Mouse (Mus musculus) thymus, postnatal 10 days (tissue): ENCODE results near the gene Nfatc2ip.

ENCODE experiments used
- DNase-seq, 2 experiments: peaks; one replicate each; pipeline ENCODE4 v3.0.0; 2021; ENCODE audit warnings: low spot score in 2 of 2

The Nfatc2ip gene

DNA sequence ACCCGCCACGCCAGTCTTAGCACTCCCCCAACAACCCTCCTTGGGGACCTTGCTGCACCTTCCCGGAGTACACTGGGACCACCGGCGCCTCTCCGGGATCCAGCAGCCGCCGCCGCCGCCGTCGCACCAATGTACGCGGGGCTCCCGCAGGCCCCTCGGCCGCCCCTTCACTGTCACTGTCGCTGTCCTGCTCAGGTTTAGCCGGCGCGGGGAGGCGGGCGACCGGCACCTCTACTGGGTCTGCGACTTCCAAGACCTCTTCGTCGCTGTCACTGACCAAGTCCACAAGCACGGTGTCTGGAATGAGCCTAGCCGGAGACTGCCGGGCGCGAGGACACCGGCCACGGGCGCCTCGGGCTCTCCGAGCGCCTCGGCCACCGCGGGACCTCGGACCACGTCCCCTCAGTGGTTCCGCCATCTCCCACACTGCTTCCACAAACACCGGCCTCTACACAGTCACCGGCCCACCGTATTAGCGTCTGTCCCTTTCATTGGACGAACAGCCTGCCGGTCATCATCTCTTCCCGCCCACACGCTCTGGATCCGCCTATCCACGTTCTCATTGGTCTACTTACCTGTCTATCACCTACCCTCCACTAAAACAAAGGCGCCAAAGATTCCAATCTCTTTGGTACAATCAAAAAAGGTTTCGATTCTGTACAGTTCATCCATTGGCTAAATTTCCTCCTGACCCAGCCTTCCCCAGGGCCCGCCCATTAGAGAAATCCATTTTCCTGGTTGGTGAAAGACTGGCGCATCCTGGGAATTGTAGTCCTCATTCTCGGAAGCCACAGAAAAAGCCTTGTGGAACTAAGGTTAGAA lies at the start of gene Nfatc2ip:
Nfatc2ip (minus strand) TSS at position 440 of the 822 bp plus-strand sequence.
- DNase-seq = peak; percentile 87 to 97

DNA sequence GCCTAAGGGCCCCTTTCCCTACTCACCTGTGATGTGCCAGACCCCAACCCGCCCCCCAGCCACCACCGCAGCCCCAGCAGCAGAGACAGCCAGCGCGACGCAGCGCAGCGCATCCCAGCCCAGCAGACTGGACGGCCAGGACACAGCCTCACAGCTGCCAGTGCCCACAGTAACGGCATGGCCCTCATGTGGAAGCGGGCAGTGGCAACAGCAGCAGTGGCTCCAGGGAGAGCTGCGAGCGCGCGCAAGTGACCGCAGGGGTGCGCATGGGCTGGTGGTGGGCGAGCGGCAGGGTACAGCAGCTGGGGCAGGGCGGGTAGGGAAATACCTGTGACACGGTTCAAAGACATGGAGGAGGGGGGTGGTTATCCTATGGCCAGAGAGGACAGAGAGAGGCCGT lies 49.7 kb upstream of the Nfatc2ip start:
- DNase-seq = no peak

DNA sequence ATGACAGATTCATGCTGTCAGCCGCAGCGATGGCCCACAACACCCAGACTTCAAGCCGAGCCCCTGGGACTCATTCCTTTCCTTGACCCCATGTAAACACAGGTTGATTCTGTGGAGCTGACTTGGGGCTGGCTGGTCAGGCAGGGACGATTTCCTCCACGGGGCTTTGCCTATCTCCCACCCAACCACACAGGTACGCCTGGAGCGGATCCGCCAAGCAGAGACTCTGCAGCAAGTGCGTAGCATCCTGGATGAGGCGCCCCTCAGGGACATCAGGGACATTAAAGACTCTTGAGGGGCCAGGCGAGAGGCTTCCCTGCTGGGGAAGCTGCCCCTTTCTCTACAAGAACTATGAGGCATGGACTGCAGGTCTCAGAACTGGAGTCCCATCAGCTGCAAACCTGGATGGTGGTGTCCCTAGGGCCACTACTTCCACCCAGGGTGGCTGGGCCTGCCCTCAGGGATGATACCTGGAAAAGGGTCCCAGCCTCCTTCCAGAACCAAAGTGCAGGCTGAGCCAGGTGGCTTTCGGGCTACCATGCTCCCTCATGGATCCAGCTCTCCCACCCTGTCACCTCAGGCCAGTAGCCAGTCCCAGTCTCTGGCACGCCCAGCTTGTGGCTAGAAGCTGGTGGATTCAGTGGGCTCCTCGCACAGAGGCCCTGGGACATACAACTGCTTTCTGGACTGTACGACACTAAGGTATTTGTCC lies 48.7 kb upstream of the Nfatc2ip start:
- DNase-seq = no peak

GRCm38 (mm10) chr7:126444536-126444935 lies 48.0 kb upstream of the Nfatc2ip start:
- no peak for DNase-seq

DNA sequence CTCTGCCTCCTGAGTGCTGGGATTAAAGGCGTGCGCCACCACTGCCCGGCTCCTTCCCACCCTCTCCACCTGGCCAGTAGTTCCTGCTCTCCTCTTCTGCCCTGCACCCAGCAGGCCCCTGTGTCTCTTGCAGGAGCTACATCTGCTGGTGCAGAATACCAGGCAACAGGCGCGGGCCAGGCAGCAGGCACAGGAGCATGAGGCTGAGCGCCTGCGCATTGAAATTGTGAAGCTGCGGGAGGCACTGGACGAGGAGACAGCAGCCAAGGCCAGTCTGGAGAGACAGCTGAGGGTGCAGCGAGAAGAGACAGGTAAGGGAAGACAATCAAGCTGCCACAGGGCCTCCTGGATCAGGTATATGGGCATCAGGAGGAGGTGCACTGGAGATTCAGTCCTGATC lies 47.5 kb upstream of the Nfatc2ip start:
- no peak for DNase-seq

- no peak for DNase-seq
Observed at GRCm38 (mm10) chr7:126440134-126440533, 43.6 kb upstream of the Nfatc2ip start.

DNA sequence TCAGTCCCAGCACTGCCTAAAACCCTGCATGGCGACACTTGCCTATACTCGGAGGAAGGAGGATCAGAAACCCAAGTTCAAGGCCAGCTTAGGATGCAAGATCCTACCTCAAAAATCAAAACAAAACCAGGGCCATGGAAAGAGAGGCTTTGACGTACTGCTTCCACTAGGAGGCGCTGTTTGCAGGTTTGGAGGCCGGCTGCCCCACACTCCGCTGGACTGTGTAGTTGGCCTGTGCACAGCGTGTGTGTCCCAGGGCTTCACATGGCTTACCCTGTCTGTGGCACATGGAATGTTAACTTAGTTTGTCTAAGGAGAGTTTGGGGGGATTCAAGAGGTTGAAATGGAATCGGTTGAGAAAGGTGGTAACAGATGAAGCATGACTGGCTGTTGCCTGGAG lies 40.3 kb upstream of the Nfatc2ip start:
- peak in 1 of 2 experiments; percentile 75 for DNase-seq

DNA sequence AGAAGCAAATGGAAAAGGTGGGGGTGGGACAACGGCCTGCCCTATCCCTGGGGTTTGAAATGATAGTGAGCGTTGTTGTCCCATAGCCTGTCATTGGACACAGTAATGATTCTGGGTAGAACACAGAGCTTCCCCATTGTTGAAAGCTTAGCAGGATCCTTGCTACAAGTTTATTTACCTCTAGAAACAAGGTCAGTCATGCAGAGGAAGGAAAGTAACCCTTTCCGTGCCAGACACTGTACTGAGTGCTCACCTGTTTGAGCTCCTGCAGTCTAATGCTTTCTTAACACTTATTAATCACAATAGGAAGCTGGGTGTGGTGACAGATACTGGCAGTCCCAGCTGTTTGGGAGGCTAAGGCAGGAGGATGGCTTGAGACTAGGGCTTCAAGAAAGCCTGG lies 39.3 kb upstream of the Nfatc2ip start:
- no peak for DNase-seq

DNA sequence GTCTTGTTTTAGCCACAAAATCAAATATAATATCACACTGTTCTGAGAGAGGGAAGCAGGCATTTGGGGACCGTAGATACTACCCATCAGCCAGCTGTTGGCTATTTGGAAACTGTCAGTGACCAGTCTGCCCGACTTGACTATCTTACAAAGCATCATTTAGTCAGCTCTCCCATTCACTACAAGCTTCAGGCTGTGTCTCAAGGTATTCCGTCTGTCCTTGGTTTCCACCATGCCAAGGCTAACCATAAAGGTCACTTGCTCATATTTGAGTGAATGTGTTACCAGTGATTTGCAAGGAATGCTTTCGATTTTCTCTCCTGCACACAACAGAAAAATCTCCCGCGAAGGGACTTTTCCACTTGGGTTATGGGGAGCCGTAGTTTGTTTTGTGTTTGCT lies 38.2 kb upstream of the Nfatc2ip start:
- no peak for DNase-seq

GRCm38 (mm10) chr7:126430167-126430566 lies 33.6 kb upstream of the Nfatc2ip start:
- no peak for DNase-seq

- no peak for DNase-seq
Observed at GRCm38 (mm10) chr7:126429503-126429898, 33.0 kb upstream of the Nfatc2ip start.

DNA sequence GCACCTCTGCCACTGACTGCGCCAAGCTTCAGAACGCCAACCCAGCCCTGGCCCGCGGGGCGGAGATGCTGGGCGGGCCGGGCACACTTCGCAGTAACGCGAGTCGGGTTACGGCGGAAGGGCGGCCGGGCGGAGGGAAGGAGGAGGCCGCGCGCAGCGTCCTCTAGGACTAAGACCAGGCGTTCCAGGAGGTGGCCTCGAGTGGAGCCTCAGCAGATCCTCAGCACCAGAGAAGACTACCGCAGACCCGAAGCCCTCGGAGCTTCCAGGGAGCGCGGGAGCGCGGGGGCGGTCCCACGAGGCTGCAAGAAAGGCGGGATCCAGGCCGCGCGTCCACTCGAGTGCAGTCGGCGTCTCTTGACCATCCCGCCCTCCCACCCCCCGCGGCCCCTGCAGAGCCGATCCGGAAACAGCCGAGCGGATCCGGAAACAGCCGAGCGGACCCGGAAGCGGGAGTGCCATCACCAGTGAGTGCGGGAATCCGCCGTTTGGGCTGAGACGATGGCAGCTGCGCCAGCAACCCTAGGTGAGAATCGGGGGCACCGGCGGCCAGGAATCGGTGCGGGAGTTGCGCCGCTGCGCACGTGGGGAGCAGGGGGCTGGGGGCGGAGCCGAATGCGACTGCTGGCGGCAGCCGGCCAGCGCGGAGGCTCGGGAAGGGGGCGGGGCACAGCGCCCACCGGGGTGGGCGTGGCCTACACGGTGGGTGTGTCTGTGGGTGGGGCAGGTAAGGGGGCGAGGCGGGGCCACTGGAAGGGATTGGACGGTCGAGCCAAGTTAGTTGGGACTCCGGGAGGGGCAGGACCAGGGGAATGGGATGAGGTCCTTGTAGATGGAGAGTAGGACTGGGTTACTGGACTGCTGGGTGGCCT lies 32.3 kb upstream of the Nfatc2ip start, which contains the start of gene Rabep2:
Rabep2 (plus strand) TSS at position 129 of the 872 bp plus-strand sequence.
- DNase-seq = peak; percentile 82 to 94

- no peak for DNase-seq
Observed at GRCm38 (mm10) chr7:126428154-126428553, 31.6 kb upstream of the Nfatc2ip start.

- DNase-seq = no peak
Observed at GRCm38 (mm10) chr7:126427323-126427860, 30.9 kb upstream of the Nfatc2ip start.

DNA sequence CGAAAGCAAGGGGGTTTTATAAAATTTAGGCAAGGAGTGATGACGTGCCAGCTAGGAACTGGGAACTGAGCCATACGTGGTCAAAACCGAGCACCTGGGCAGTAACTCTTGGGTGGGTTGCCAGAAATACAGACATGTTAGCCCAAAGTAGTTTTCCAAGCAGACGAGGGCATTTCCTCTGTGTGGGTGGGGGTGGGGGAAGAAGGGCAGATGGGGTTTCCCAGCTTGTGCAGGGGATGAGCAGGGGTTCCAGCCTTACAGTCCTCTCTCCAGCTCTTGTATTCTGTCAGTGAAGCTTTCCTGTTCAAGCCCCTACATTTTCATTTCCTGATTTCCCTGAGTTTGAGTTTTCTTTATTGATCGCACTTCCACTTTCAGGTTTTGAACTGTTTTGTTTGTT lies 27.6 kb upstream of the Nfatc2ip start:
- DNase-seq = no peak

- no peak for DNase-seq
Observed at GRCm38 (mm10) chr7:126421756-126422155, 25.2 kb upstream of the Nfatc2ip start.

GRCm38 (mm10) chr7:126418496-126418895 lies 22.0 kb upstream of the Nfatc2ip start:
- DNase-seq = no peak

DNA sequence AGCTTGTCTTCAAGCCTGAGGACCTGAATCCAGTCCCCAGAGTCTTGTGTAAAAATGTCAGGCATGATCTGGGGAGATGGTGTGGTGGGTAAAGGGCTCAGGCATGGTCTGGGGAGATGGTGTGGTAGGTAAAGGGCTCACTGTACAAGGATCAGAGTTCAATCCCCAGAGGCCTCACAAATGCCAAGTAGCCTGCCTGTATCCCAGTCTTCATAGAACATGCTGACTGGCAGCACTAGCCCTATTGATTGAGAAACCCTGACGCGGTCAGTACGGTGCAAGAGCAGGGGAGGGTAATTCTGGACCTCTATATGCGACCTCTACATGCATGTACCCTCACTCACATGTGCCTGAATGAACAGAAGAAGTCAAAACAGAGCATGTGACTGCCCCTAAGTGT lies 21.1 kb upstream of the Nfatc2ip start:
- no peak for DNase-seq

GRCm38 (mm10) chr7:126417045-126417444 lies 20.5 kb upstream of the Nfatc2ip start:
- no peak for DNase-seq

- peak; percentile 27 to 31 for DNase-seq
Observed at GRCm38 (mm10) chr7:126416615-126417014, 20.1 kb upstream of the Nfatc2ip start.

DNA sequence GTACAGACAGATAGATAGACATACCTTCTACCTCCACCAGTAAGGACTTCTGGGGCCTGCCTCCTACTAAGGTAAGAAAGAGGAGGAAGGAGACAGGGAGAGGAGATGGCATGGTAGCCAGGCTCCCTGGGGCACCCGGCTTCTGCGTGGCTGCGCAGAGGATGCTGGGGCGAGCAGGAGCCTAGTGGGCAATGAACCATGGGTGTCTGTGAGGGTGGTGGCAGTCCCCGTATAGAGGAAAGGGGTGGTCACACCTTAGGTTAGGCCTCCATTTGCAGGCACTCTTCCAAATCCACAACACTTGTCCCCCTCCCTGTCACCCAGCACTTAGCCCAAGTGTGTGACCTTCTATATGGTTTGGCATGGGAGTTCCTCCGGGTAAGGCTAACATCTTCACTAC lies 18.2 kb upstream of the Nfatc2ip start, which contains the start of gene Cd19:
Cd19 (minus strand) TSS at position 165 of the 400 bp plus-strand sequence.
- DNase-seq = no peak

DNA sequence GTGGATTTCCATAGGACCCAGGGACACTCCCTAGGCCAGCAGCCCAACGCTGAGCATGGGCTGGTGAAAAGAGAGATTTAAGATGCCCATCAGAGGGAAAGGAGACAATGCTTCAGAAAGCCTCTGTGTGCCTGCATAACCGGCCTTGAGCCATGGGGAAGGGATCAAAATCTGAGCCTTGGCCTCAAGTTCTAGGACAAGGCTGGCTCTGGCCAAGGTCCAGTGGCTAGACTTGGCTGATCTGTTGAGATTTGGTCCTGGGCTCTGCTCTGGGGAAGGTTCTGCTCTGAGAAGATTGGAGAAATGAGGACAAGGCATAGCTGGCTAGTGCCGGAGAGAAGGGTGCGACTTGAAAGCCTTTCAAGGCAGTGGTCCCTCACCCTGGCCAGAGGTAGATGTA lies 14.5 kb upstream of the Nfatc2ip start:
- DNase-seq = no peak
